Mouse (Mus musculus) thymus, adult 2 months (tissue): ENCODE measurements around the gene Gm8300. TPM values are rescaled to one million over a fixed set of nuclear protein-coding genes. Genes with fewer than 3 reads are reported as not detected.
"Not testable (repeated sequence)": the region's sequence is repeated elsewhere in the genome, so short reads cannot be mapped to it uniquely, and the experiment has no call there.

Source experiments
- DNase-seq: peaks from one replicate; pipeline ENCODE4 v3.0.0; 2021
- H3K27ac ChIP-seq: fragments of 200-500 bp; 2 replicates; pipeline ENCODE4 v1.5.1; 2012; ENCODE audit warnings: low read length, control low read depth; ENCODE audit not compliant: control insufficient read depth, insufficient read depth
- H3K27me3 ChIP-seq: fragments of 200-500 bp; 2 replicates; pipeline ENCODE4 v1.6.1; 2012; ENCODE audit warnings: mild to moderate bottlenecking, low read length, moderate library complexity, mixed read lengths; ENCODE audit not compliant: control insufficient read depth, insufficient read depth
- H3K36me3 ChIP-seq: fragments of 200-500 bp; 2 replicates; pipeline ENCODE4 v1.6.1; 2012; ENCODE audit warnings: mild to moderate bottlenecking, low read length, moderate library complexity; ENCODE audit not compliant: control insufficient read depth, insufficient read depth
- H3K4me1 ChIP-seq: fragments of 200-500 bp; replicated peaks from 2 replicates; pipeline ENCODE4 v1.6.1; 2012; ENCODE audit warnings: low read length; ENCODE audit not compliant: control insufficient read depth, insufficient read depth
- H3K4me3 ChIP-seq: fragments of 200-500 bp; 2 replicates; pipeline ENCODE4 v1.5.1; 2012; ENCODE audit warnings: mild to moderate bottlenecking, low read length, control low read depth, moderate library complexity; ENCODE audit not compliant: control insufficient read depth, insufficient read depth
- CTCF ChIP-seq: fragments of 200-500 bp; IDR thresholded peaks from 2 replicates; pipeline ENCODE4 v1.5.1; 2012; ENCODE audit warnings: mild to moderate bottlenecking, control low read depth, low read length, moderate library complexity, borderline replicate concordance; ENCODE audit not compliant: control insufficient read depth, poor library complexity, insufficient read depth; ENCODE audit errors: extremely low read depth
- POLR2A ChIP-seq: fragments of 200-500 bp; IDR thresholded peaks from 2 replicates; pipeline ENCODE4 v1.6.1; 2012; ENCODE audit warnings: mild to moderate bottlenecking, low read length, control low read depth, moderate library complexity; ENCODE audit not compliant: control insufficient read depth, poor library complexity, insufficient read depth; ENCODE audit errors: extremely low read depth
- WGBS: fragments of 180-500 bp; shearing (Covaris S2); methylation state at CpG from one replicate; pipeline ENCODE4 v1.1.7; 2018; 5-methylcytosine and 5-hydroxymethylcytosine counted together
- polyA plus RNA-seq: library from polyadenylated mRNA; depleted of rRNA; stranded (reverse); fragments of >200 nt; gene quantifications from 2 replicates; pipeline ENCODE4 v1.2.3, GENCODE M21; 2012; rRNA removed

Gene Gm8300
- polyA plus RNA-seq, 1 experiment, result not detected

DNA sequence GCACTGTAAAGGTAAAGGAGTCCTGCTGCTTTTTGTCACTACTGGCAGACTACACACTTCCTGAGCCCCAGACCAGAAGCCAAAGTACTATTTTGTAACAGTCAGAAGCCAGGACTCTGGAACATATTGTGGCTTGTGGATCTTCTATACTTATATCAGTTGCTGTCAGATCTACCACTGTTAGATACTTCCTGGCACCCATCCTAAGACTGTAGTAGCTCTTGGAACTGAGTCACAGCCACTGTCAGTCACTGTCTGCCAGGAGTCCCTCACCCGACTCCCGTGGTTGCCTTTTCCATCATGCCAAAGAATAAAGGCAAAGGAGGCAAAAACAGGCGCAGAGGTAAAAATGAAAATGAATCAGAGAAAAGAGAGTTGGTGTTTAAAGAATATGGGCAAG is 19.7 kb upstream of the Gm8300 start, which contains the start of gene Gm5788:
Gene Gm5788, plus strand, starts transcription at position 301 of the 400 bp plus-strand sequence.
- WGBS, result 91% methylated on average over 3 of the region's 3 CpGs
- not testable (repeated sequence) for H3K36me3 ChIP-seq, DNase-seq, H3K27me3 ChIP-seq, H3K4me1 ChIP-seq, H3K4me3 ChIP-seq, H3K27ac ChIP-seq

DNA sequence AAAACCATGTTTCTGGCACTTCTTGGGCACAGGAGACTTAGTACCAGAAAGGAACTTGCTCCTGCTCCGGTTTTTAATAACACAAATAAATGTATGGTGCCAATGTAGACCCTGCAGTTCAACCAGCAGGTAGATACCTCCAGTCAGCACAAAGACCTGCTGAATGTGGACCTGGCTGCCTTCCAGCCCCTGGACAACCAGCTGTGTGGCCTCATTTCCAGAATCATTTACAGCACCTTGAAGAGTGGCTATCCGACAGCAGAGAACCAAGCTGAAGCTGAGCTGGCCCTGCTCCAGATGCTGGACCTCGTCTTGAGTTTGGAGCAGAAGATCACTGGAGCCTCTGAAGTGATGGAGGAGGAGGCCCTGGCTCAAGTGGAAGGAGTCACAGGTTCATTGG is 5.5 kb downstream of the Gm8300 start:
- H3K36me3 ChIP-seq, H3K27me3 ChIP-seq, H3K4me3 ChIP-seq, H3K4me1 ChIP-seq, DNase-seq, H3K27ac ChIP-seq: not testable (repeated sequence)
- 72% methylated on average over 3 of the region's 3 CpGs for WGBS

- WGBS, result 88% methylated on average over 3 of the region's 3 CpGs
- Histone ChIP-seq H3K27ac (no peak overlapping the region), H3K36me3 (no peaks in the 10 kb centered on the region), H3K4me3 (no peak overlapping the region), H3K27me3 (no peaks in the 10 kb centered on the region), H3K4me1 (no peaks in the 10 kb centered on the region)
- TF ChIP-seq POLR2A (no peak), CTCF (no peak)
- DNase-seq, result no peak
Observed at GRCm38 (mm10) chr12:87543927-87544326, 29.8 kb downstream of the Gm8300 start.

DNA sequence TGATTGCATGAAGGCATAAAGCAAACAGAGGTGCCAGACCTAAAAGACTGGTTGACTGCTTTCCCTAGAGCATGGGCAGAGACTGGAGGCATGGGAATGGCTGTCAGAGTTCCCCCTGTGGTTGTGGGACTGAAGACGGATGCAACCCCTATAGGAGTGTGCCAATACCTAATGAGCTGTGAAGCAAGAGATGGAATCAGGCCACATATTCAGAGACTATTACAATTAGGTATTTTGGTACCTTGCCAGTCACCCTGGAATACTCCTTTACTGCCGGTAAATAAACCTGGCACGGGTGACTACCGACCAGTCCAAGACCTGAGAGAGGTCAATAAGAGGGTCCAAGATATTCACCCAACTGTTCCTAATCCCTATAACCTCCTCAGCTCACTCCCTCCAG is 36.5 kb downstream of the Gm8300 start:
- WGBS, result 99% methylated on average over 4 of the region's 4 CpGs
- H3K4me1 ChIP-seq, H3K27ac ChIP-seq, DNase-seq, H3K36me3 ChIP-seq, H3K27me3 ChIP-seq, H3K4me3 ChIP-seq: not testable (repeated sequence)

Other genes starting within 250 kb of the Gm8300 start
- gene Vipas39, start 248.1 kb upstream of the Gm8300 start, polyA plus RNA-seq, result 34.5 and 37.6 TPM in 2 replicates
- gene Ahsa1, start 247.8 kb upstream of the Gm8300 start, polyA plus RNA-seq, result 63.8 and 64.5 TPM in 2 replicates
- 0.05 TPM in 1 of 2 replicates, not detected in the other for gene Ism2, start 214.6 kb upstream of the Gm8300 start, polyA plus RNA-seq
- gene Sptlc2, start 126.0 kb upstream of the Gm8300 start, polyA plus RNA-seq, result 9.2 and 10.2 TPM in 2 replicates
- 10.5 and 17.5 TPM in 2 replicates for gene Slirp, start 70.4 kb upstream of the Gm8300 start, polyA plus RNA-seq
- 36.1 and 42.7 TPM in 2 replicates for gene Alkbh1, start 70.3 kb upstream of the Gm8300 start, polyA plus RNA-seq
- 14.3 and 16.8 TPM in 2 replicates for gene Snw1, start 42.0 kb upstream of the Gm8300 start, polyA plus RNA-seq
- gene Gm5788, start 19.6 kb upstream of the Gm8300 start, polyA plus RNA-seq, result not detected in 2 replicates
- gene Oog1, start 88.4 kb downstream of the Gm8300 start, polyA plus RNA-seq, result 0.07 TPM in 1 of 2 replicates, not detected in the other
- not detected in 2 replicates for gene Gm4027, start 104.6 kb downstream of the Gm8300 start, polyA plus RNA-seq
- not detected in 2 replicates for gene Gm16381, start 130.3 kb downstream of the Gm8300 start, polyA plus RNA-seq